Mouse (Mus musculus) activated CD4-positive, CD25-positive, alpha-beta regulatory T cell (primary cell): ENCODE results near the gene Vmn1r74. TPM values are rescaled to one million over a fixed set of nuclear protein-coding genes. Genes with fewer than 3 reads are reported as not detected.

Source experiments
- polyA plus RNA-seq, 2 experiments: library from polyadenylated mRNA; unstranded; fragments of 100-300 nt; shearing (Covaris generic); gene quantifications; one replicate each; pipeline ENCODE4 v1.2.1; 2017

The Vmn1r74 gene
- polyA plus RNA-seq = under 1 TPM in 1 of 2 experiments, not detected in 1; 0.05 TPM

DNA sequence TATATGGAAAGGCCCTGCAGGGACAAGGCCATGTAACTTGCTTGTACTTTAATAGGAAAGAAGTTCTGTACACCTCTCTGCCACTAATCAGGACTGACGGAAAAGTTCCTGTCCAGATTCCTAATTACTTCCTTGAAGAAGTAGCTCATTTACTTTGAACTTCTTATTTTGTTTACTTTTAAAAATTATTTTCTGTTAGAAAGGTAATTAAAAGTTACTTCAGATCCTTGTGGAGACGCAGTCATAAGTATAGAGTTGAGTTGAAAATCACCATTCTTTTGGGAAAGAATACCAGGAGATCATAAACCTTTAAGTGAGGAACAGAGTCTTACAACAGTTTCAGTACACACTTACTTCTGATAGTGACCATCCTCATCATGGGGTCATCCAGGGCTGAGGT, at the start of gene Vmn1r74:
Gene Vmn1r74 (plus strand): TSS at position 301 of the 400 bp plus-strand sequence.

DNA sequence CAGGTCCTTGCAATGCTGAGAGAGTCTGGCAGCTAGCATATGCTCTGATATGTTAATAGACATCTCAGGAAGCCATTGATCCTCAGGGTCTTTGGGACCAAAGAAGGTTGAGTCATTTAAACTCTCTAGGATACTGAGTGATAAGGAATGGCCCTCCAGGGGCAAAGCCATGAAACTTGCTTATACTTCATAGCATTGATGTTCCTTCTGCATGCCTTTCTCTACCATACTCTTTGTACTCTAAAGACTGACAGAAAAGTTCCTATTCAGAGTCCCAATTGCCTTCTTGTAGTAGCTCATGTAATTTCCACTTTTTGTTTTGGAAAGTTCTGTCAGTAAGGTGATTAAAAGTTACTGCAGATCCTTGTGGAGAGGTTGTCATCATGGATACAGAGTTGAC, 40.5 kb downstream of the Vmn1r74 start, which contains the start of gene Vmn1r75:
Gene Vmn1r75 (plus strand): TSS at position 301 of the 400 bp plus-strand sequence.

Other genes starting within 250 kb of the Vmn1r74 start
- under 1 TPM in 1 of 2 experiments, not detected in 1; 0.25 TPM for gene Zscan4-ps3, start 224.7 kb upstream of the Vmn1r74 start, polyA plus RNA-seq
- gene Vmn1r72, start 153.8 kb upstream of the Vmn1r74 start, polyA plus RNA-seq = under 1 TPM in 1 of 2 experiments, not detected in 1; 0.04 TPM
- gene Vmn1r73, start 103.7 kb upstream of the Vmn1r74 start, polyA plus RNA-seq = not detected
- gene Vmn1r75, start 40.6 kb downstream of the Vmn1r74 start, polyA plus RNA-seq = under 1 TPM in 1 of 2 experiments, not detected in 1; 0.23 TPM
- gene Vmn1r76, start 104.2 kb downstream of the Vmn1r74 start, polyA plus RNA-seq = not detected
- gene Vmn1r77, start 202.8 kb downstream of the Vmn1r74 start, polyA plus RNA-seq = under 1 TPM in 1 of 2 experiments, not detected in 1; 0.02 TPM